Mouse (Mus musculus): ENCODE results near the gene Arhgef1.
A peak's percentile ranks its signal among the peaks of the same experiment; 100 is the strongest.

Gene Arhgef1

DNA sequence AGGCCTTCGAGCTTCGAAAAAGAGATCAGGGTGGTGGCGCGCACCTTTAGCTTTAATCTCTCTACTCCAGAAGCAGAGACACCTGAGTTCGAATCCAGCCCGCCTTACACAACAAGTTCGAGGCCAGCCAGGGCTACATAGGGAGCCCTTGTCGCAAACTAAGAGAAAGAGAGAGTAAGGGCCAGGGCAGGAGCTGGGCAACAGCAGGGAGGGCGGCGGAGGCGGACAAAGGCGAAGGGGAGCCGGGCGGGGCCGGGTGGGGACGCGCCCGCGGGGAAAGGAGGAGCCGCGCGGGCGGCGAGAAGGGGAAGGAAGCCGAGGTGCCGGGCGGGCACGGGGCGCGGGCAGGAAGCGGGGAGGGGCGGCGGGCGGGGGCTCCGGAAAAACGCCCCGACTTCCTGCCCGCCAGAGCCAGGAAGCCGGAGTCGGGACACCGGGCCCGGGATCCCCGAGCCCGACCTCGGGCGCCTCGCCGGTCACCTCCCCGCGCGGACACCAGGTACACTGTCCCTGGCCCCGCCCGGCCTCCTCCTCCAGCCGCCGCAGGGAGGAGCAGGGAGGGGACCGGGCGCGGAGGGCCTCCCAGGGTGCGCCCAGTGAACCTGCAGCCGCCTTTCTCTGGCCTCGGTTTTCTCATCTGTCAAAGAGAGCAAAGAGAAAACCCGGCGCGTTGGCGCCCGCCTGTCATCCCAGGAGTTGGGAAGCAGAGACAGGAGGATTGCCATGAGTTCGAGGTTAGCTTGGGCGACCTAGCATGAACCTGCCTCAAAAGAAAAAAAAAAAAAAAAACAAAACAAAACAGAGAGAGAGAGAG lies at the start of gene Arhgef1:
TSS of gene Arhgef1 (plus strand) at position 283 of the 814 bp plus-strand sequence.
- DNase-seq (ENCODE audit: low read depth, low spot score) = no peak

GRCm38 (mm10) chr7:24853233-24853563 lies 49.5 kb upstream of the Arhgef1 start:
- DNase-seq (ENCODE audit: low read depth, low spot score) = no peak

GRCm38 (mm10) chr7:24853695-24854094 lies 49.0 kb upstream of the Arhgef1 start:
- DNase-seq (ENCODE audit: low read depth, low spot score) = no peak

DNA sequence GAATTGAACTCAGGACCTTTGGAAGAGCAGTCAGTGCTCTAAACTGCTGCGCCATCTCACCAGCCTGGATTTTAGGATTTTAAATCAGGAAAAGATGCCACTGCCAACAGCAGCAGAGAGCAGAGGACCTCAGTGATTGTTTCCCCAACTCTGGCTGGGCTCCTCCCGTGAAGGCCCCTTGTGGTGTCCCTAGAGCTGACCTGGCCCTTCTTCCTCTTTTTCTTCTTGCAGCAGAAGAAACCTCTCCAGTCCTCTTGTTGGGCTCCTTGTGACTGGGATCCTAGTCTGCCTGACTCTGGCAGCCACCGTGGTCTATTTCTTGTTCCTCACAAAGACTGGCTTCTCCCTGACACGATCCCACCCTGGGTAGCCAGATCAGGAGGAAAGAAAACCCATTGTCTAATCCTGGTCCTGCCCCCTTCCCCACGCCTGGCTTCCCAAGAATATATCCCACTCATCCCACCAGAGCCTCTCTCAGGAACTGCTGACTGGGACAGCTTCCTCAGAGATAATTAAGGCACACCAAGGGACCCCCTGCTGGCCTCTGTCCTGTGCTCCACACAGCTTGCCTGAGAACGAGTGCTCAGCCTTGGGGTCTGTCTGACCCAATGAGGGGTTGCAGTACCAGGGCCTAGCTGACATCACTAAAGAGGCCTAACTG lies 46.1 kb upstream of the Arhgef1 start:
- DNase-seq (ENCODE audit: low read depth, low spot score) = no peak

GRCm38 (mm10) chr7:24859234-24859633 lies 43.5 kb upstream of the Arhgef1 start:
- DNase-seq (ENCODE audit: low read depth, low spot score) = no peak

DNA sequence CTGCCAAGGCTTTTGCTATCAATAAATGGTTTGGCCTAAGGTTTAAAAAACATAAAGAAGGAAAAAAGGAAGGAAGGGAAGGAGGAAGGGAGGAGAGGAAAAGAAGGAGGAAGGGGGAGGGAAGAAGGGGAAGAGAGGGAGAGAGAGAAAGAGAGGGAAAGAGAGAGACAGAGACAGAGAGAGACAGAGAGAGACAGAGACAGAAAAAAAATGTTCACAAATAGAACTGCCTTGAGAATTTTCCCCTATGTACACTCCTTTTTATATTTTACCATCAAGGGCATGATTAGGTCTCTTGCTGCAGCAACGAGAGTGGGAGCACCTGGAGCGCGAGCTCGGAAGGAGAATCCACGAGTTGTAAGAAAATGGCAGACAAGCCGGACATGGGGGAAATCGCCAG lies 40.8 kb upstream of the Arhgef1 start, which contains the start of gene Gm9844:
TSS of gene Gm9844 (plus strand) at position 301 of the 400 bp plus-strand sequence.
- no peak for DNase-seq (ENCODE audit: low read depth, low spot score)

DNA sequence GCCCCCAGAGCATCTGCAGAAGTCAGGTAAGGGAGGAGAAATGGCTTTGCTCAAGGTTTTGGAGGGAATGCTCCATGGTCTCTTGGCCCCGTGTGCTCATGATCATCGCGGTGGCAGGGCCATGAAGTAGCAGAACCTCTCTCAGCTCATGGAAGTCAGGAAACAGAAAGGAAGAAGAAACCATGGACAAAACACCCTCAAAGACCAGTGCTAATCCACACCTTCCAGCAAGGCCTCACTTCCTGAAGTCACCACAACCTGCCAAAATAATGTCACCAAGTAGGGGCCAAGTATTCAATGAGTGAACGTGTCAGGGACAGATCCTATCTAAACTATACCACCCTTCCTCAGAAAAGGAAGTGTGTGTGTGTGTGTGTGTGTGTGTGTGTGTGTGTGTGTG lies 39.9 kb upstream of the Arhgef1 start:
- no peak for DNase-seq (ENCODE audit: low read depth, low spot score)

DNA sequence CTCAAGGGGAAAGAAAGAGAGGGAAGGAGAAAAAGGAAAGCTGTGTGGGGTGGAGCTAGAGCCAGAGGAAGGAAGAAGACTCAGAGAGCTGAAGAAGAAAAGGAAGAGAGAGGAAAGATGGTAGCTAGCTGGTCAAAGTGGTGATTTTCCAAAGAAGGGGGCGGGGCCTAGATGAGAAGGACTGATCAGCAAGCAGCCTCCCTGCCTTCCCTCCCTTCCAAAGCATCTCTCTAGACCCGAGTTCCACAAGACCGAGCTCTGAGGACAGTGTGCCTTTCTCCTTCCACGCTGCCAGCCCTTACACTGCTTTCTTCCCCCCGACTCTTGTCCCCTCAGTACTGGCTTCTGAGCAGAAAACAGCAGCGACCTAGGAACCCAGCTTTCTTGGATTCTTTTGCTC lies 38.6 kb upstream of the Arhgef1 start:
- DNase-seq (ENCODE audit: low read depth, low spot score) = no peak

- no peak for DNase-seq (ENCODE audit: low read depth, low spot score)
These were observed 33.6 kb upstream of the Arhgef1 start for GRCm38 (mm10) chr7:24869080-24869479.

- no peak for DNase-seq (ENCODE audit: low read depth, low spot score)
These were observed 33.1 kb upstream of the Arhgef1 start, which contains the start of the genes Lypd4 and Dmrtc2 for GRCm38 (mm10) chr7:24869532-24870165. Lypd4 (minus strand) TSS chr7:24869941. Dmrtc2 (plus strand) TSS chr7:24870057.

- DNase-seq (ENCODE audit: low read depth, low spot score) = no peak
These were observed 25.1 kb upstream of the Arhgef1 start for GRCm38 (mm10) chr7:24877588-24877987.

DNA sequence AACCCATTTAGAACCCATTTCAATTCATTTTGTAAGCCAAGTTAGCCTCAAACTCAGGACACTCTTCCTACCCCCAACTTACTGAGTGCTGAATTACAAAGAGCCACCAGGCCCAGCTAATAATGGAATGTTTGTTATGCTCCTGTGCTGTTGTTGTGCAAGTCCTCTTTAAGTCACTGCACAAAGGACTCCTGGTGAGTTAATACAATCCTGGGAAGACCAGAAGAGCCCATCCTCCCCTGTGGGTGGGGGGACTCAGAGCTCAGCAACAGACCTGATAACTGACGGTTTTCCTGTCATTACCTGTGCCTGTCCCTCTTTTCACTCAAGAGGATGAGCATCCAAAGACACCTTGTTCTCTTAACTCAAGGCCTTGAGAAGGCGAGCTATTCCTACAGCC lies 23.1 kb upstream of the Arhgef1 start:
- DNase-seq (ENCODE audit: low read depth, low spot score) = no peak

DNA sequence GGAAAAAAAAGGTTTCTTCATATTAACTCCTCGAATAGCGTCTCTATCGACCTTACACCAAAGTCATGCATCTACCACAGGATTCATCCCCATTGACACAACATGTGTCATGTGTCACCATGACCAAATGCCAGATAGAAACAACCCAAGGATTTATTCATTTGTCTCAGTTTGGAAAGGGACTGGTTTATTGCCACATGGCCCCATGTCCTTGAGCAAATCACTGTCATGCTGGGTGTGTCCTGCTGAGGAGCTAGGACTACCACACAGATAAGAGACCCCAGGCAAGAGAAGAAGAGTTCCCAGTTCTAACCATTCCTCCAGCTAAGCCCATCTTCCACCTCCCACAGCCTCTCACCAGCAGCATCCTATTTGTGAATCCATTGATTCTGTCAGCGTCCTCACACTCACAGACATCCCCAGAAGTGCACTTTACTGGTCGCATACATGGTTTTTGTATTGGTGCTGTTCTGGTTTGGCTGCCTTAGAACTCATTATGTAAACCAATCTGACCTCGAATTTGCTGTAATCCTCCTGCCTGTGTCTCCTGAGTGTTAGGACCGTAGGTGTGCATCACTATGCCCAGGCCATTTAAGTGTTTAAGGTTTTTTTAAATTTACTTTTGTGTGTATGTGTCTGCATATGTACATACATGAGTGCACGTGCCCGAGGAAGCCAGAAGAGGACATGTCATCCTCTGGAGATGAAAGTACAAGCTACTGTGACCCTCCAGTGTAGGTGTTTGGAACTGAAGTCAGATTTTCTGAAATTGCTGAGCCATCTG lies 20.1 kb upstream of the Arhgef1 start:
- DNase-seq (ENCODE audit: low read depth, low spot score) = no peak

GRCm38 (mm10) chr7:24883896-24884692 lies 18.6 kb upstream of the Arhgef1 start, which contains the start of gene Rps19:
Rps19 (plus strand) TSS chr7:24884371.
- peak; percentile 100 for DNase-seq (ENCODE audit: low read depth, low spot score)

- no peak for DNase-seq (ENCODE audit: low read depth, low spot score)
These were observed 17.9 kb upstream of the Arhgef1 start for GRCm38 (mm10) chr7:24884693-24885291.

DNA sequence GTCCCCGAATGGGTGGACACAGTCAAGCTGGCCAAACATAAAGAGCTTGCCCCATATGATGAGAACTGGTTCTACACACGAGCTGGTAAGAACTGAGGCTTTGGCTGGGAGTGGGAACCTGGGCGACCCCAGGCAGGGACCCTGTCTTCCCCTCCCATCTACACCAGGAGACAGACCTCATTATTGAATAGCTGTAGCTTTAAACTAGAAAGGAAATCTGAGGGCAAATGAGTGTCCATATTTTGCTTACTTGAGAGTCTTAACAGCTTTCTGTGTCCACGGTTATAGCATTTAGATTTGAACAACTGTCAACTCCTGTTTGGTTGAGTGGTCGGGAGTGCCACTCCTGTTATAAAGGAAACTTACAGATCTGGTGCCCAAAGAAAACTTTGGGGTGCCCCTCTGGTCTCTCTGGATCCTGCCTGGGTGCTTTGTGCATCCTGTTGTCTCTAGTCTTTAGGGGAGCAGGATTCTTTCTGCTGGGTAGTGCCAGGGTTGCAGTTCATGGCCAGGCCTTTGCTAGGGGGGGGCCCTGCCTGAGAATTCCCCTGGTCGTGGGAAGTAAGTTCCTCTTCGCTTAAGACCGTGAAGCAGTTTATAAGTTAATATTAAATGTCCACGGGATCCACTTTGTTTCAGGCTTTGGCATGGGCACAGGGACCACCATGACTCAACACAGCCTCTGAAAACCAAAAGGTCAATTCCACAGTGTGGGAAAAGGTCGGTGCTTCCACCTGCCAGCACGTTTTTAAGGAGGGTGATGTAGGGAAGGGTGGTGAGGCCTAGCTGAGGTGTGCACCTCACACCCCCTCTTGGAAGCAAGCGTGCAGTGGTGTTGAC lies 17.0 kb upstream of the Arhgef1 start:
- DNase-seq (ENCODE audit: low read depth, low spot score) = no peak

DNA sequence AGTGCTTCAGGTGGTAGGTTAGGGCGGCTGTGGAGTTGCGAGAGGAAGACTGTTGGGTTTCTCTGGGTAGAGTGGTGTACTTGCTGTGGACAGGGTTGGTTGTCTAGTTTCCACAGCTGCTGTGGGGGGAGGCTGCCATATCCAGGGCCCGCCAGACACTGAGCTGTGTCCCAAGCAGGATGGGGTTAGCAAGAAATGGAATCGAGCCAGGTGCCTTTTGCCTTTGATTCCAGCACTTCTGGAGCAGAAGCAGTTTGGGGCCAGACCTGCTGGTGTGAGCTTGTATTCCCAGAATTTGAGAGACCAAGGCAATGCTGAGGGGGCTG lies 16.4 kb upstream of the Arhgef1 start:
- no peak for DNase-seq (ENCODE audit: low read depth, low spot score)

DNA sequence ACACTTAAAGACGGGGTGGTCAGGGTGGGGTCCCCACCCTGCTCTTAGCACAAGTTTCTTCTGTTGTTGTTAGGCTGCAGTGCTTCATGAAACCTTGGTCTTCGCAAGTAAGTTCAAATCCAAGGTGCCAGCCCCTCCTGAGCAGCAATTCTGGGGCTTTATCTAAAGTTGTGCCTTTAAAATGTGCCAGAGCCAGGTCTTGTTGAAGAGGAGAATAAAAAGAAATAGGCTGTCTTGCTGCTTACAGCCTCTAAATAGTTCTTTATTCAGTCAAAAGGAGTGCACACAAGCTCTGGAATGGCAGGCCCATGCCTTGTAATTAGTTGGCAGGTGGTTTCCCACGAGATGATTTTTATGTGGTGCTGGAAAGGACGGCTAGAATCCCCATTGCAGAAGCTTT lies 15.6 kb upstream of the Arhgef1 start:
- no peak for DNase-seq (ENCODE audit: low read depth, low spot score)

- DNase-seq (ENCODE audit: low read depth, low spot score) = no peak
These were observed 13.1 kb upstream of the Arhgef1 start for GRCm38 (mm10) chr7:24889431-24890220.
